Mouse (Mus musculus) ES-E14 (cell line): ENCODE data around the gene Gusb.

ENCODE experiments used
- HCFC1 ChIP-seq: IDR thresholded peaks from 2 replicates; pipeline ENCODE4 v1.6.1; 2012; ENCODE audit warnings: low read length, inconsistent platforms, borderline replicate concordance; ENCODE audit not compliant: insufficient read depth
- ZC3H11A ChIP-seq: IDR thresholded peaks from 2 replicates; pipeline ENCODE4 v1.6.1; 2012; ENCODE audit warnings: low read depth, mild to moderate bottlenecking, inconsistent platforms, low read length, borderline replicate concordance

- TF ChIP-seq ZC3H11A (no peak), HCFC1 (no peak)
Observed at GRCm38 (mm10) chr5:129941495-129942045, 61.3 kb downstream of the Gusb start, which contains the start of gene Vkorc1l1.
